ENCODE assay signal across 15 mouse cellular contexts in the genomic region with DNA sequence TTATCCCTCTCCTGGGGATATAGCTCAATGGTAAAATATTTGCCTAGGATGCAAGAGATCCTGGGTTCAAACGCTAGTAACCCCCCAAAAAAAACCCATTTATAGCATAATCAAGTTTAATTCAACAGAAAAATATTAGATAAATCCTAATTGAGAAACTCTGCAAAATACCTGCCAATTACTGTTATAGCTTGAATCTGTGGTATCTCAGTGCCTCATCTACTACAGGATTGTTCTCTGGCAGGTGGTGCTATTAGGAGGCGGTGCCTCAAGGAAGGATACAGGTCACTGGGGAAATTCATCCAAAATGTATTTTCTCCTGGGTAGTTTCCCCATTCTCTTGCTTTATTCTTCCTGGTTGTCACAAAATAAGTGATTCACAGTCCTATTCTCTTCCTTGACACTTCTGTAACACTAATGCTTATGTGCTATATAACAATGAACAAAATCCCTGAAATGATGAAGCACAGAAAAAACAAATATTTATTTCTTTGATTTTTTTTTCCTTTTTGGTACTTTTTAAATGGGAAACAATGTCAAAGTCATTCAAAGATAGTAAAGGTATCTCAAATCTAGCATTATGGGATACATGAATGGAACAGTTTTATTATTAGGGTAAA. TPM values are rescaled to one million over a fixed set of nuclear protein-coding genes. Genes with fewer than 3 reads are reported as not detected.
"Had no signal": no experiment of that assay in that cellular context is flagged by ENCODE, and none has a peak within 500 bp of the region (broad histone marks: within the 10 kb centered on the region; RNA-seq: fewer than 3 reads in every experiment).

No protein-coding gene starts in this region.

- DNase-seq: left cerebral cortex, postnatal 4 days; liver; liver, embryonic 13.5 days; liver, postnatal 0 days; lung, adult 18-20 months; lung, adult 2 months; lung, embryonic 14.5 days; lung, postnatal 10 days; lung, postnatal 14 days; lung, postnatal 36 days; lung, postnatal 4 days had no signal

RNA-seq across cellular contexts. Expression of gene Lin7a, which starts 38.9 kb away (rescaled TPM):
- total RNA-seq: megakaryocyte progenitor cell, adult 5-6 weeks; megakaryocyte, adult 5-6 weeks; megakaryocyte-erythroid progenitor cell, adult 5-6 weeks; monocyte, adult 5-6 weeks had no signal
